Mouse (Mus musculus) liver, embryonic 14.5 days (tissue): ENCODE data around the gene Trim62.

Experiments
- CTCF ChIP-seq: IDR thresholded peaks from 2 replicates; pipeline ENCODE4 v1.5.1; 2016; ENCODE audit warnings: antibody characterized with exemption, low read depth, control low read depth
- EP300 ChIP-seq: IDR thresholded peaks from 2 replicates; pipeline ENCODE4 v1.6.1; 2016; ENCODE audit warnings: antibody characterized with exemption, low read depth

DNA sequence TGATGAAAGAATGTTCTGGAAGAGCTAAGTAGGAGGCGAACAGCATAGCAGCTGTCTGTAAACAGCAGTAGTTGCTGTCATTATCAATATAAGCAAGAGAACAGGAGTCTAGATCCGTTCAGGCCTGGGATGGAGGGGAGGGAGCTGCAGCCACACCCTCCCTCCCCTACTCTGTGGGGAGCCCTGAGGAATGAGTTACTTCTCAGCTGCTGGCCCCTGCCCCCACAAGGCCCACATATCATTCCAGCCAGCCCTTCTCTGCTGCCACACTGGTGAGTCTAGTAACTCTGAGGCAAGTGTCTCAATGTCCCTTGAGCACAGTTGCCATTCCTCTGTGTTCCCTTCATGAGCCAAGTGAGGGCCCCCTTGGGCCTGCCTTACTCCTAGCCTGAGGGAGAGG lies 26.2 kb upstream of the Trim62 start:
- 0 out of 2 replicates have a peak, but pooled peaks have one; percentile 13 for TF ChIP-seq CTCF
- peak; percentile 44 for TF ChIP-seq EP300
